Mouse (Mus musculus) layer of hippocampus, adult 8-10 months (tissue): ENCODE data around the gene Pip4k2c. TPM values are rescaled to one million over a fixed set of nuclear protein-coding genes. Genes with fewer than 3 reads are reported as not detected.
"Not testable (repeated sequence)": the region's sequence is repeated elsewhere in the genome, so short reads cannot be mapped to it uniquely, and the experiment has no call there.

ENCODE experiments used
- DNase-seq, 2 experiments: peaks; one replicate each; pipeline ENCODE4 v3.0.0; 2022; ENCODE audit warnings: low spot score in 2 of 2
- total RNA-seq, 4 experiments: library from RNA; stranded (reverse); gene quantifications; 2 replicates each; pipeline ENCODE4 v1.2.4; 2022

Gene Pip4k2c
- total RNA-seq, 4 experiments from 2014 or later: 95.0 to 107 (median 98.9) TPM

DNA sequence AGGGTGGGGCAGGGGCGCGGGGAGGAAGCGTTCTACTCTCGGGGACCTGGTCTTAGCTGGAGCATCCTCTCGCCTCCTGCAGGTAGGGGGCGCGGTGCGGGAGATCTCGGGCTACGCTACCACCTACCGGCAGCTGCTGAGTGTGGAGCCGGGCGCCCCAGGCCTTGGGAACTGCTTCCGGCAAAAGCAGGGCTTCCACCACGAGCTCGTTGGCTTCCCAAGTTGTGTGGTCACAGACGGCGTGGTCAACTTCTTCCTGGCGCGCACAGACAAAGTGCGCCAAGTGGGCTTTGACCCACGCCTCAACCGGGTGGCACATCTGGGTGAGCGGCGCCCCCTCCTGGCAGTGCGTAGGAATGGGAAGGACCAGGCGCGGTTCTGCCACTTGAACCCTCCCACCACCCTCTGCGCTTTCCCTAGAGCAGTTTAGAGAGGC, 40.5 kb downstream of the Pip4k2c start:
- DNase-seq: peak; percentile 39 to 66

DNA sequence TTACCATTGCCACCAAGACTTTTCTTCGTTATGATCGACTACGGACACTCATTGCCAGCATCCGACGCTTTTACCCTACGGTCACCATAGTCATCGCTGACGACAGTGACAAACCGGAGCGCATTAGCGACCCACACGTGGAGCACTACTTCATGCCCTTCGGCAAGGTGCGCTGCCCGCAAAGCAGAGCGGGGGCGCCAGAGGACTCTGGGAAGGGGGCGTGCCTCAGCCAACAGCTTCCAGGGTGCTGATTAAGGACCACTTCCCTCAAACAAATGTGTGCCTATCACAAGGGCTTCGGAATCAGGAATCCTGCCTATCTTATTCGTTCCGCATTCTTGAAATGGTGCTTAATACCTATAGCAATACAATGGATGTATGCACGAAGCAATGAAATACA, 41.4 kb downstream of the Pip4k2c start:
- no peak for DNase-seq

DNA sequence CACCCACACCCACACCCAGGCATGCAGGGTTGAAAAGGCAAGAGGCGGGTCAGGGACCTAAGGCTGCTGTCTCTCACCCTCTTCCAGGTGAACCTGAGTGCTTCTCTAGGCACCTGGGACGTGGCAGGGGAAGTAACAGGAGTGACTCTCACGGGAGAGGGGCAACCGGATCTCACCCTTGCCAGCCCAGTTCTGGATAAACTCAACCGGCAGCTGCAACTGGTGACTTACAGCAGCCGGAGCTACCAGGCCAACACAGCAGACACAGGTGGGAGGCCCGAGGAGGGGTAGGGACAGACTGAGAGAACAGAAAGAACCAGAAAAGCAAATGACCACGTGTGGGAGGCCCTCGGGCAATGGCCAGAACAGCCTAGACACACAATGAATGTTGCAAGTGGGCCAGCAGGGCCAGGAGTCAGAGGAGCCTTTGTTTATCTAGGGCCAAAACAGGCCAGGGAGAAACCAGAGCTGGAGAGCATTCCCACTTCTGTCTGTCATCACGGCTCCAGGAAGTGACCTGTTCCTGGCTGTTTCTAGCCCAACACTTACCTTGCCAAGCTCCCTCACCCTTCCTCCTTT, 43.7 kb downstream of the Pip4k2c start:
- DNase-seq: peak in 1 of 2 experiments; percentile 13

DNA sequence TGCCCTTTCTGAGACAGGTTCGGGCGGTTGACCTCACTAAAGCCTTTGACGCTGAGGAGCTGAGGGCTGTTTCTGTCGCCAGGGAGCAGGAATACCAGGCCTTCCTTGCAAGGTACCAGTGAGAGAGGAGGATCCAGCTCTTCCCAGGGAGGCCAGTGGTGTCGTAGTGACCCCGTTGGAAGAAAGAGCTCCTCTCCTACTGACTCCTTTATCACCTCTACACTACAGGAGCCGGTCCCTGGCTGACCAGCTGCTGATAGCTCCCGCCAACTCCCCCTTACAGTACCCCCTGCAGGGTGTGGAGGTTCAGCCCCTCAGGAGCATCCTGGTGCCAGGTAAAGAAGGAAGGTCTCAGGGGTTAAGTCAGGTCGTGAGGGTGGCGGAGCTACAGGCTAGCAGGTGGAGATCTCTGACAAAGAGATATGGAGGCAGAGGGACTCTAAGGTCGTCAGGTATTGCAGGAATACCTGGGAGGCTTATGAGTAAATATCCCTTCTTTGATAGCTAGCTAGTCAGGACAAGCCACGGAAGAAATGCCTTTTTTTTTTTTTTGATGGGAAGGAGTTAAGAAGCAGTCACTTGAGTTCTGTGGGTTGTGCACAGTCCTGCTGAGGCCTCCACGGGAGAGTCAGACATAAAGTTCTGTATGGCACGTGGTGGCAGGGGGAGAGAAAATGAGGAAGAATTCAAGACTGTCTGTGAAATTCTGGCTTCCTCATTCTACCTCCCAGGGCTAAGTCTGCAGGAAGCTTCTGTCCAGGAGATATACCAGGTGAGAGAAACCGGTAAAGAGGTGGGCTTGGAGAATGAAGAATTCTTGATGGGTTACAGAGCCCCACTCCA, 44.4 kb downstream of the Pip4k2c start:
- DNase-seq: peak in 1 of 2 experiments; percentile 9

DNA sequence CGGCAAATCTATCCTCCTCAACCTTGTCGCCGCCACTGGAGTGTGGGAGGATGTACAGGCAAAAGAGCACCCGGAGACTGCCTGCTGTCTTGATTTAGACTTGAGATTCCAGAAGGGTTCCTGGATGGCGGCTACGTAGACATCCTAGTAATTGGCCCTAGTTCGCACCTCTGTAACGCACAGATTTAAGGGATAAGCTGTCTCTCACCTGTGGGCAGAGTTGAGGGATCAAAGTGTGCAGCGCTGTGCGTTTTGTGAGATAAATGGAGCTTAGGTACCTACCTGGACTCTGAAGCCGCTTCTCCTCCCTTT, 45.0 kb downstream of the Pip4k2c start:
- DNase-seq: no peak

GRCm38 (mm10) chr10:127165654-127166403, 45.6 kb downstream of the Pip4k2c start:
- DNase-seq: no peak

GRCm38 (mm10) chr10:127165354-127165653, 46.1 kb downstream of the Pip4k2c start:
- DNase-seq: no peak

DNA sequence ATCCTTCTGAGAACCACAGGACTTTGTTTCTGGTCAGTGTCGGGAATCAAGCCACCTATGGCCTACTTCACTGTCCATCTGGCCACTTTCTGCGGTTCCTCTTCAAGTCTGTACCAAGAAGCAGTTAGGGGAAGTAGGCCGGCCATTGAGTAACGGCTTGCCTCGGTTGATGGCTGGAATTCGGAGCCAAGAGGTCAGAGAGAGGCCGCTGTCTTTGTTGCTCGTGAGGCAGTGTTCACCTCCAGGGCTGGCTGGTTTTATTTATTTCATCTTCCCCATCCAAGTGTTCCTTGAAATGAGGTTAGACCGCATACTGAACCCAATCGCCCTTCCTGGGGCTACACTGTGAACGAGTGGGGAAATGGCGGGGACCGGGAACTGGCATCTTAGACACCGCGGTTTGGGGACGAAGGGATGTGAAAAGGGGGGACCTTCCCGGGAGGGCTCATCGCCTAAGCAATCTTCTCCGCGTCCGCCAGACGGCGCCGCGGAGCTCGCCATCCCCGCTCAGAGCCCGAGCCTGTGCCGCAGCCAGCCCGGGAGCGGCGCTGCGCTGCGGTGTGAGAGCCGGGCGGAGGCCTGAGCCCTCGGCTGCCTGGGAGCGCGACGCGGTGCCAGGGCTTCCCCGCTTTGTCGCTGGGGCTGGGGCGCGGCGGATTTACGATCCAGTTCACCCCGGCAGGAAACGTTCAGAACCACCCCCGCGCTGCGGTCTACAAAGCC, 46.6 kb downstream of the Pip4k2c start, which contains the start of gene B4galnt1:
B4galnt1 (plus strand) TSS at position 595 of the 723 bp plus-strand sequence.
- peak in 1 of 2 experiments; percentile 78 for DNase-seq

DNA sequence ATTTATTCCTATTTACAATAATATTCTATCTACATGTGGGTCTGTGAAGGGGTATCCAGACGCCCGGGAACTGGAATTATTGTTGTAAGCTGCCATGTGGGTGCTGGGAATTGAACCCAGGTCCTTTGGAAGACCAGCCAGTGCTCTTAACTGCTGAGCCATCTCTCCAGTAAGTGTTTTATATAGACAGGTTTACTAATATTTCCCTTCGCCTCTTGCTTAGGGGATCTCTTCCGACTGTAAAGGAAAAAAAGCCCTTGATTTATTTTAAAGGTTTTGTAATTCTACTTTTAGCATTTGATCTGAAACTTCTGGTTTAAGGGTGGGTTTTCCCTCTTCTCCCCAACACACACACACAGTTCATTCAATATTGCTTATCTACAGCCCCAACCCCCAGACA, 47.2 kb downstream of the Pip4k2c start:
- DNase-seq: no peak

- DNase-seq: not testable (repeated sequence)
Observed at GRCm38 (mm10) chr10:127162771-127163261, 48.6 kb downstream of the Pip4k2c start.

DNA sequence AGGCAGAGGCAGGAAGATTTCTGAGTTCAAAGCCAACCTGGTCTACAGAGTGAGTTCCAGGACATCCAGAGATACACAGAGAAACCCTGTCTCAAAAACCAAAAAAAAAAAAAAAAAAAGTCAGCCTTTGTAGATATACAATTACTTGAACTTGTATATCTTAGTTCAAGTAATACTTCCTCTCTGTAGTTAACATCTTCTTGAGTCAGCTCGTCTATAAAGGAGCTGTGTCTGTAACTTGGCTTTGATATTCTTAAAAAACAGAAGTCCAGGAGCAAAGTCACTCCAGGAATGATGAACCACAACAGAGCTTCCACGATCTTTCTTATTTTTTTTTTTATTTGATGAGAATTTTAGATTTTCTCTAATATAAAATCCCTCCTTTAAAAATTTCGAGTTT, 50.7 kb downstream of the Pip4k2c start:
- DNase-seq: no peak

- peak in 1 of 2 experiments; percentile 36 for DNase-seq
Observed at GRCm38 (mm10) chr10:127160081-127160480, 51.3 kb downstream of the Pip4k2c start.

DNA sequence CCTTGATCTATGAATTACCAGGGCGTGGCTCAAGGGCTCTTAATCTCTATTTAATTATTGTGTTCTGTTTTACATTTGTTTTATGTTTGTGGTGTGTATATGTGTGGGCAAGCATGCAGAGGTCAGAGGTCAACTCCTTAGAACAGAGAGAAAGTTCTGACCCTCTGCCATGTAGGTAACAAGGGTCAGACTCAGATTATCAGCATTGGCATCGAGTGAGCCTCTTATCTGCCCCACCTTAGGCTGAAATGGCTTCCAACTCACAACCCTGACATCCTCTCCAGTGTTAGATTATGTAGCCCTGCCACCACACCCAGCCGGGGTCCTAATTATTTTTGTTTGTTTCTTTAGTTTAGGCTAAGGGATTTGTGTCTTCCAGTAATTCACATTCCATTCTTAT, 52.9 kb downstream of the Pip4k2c start:
- no peak for DNase-seq

DNA sequence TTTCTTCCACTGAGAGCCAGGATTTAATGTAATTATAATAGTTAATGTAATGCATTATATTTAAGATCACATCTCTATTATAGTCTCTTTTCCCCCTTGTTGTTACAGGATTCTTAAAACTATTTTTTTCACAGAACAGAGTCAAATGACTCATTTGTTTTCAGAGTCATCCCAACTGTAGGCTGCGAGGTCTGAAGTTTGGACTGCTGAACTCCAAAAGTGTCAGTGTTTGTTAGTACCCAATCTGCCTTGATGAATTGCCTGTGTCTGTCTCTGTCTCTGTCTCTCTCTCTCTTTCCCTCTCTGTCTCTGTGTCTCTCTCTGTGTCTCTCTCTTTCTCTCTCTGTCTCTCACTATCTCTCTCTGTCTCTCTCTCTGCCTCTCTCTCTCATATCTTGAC, 54.9 kb downstream of the Pip4k2c start:
- no peak for DNase-seq

- DNase-seq: no peak
Observed at GRCm38 (mm10) chr10:127156089-127156488, 55.3 kb downstream of the Pip4k2c start.

DNA sequence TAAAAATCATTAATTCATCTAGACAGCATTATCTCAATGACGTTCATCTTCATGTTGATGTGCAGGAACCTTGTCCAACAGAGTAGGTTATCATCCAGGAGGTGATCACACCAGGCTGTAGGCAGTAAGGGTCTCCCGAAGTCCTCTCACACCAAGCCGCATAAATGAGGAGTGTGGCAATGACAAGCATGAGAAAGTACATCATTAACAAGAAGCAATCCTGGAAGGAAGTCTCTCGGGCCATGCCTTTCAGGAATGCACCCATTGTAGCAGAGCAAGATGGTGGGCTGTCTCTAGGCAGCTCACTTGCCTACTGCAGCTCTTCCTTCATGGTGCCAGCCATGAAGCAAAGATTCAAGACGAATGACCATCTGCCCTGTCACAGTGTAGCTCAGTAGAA, 56.7 kb downstream of the Pip4k2c start:
- DNase-seq: no peak

- no peak for DNase-seq
Observed at GRCm38 (mm10) chr10:127154241-127154640, 57.1 kb downstream of the Pip4k2c start.

GRCm38 (mm10) chr10:127153323-127153722, 58.1 kb downstream of the Pip4k2c start:
- DNase-seq: no peak

GRCm38 (mm10) chr10:127152556-127152955, 58.8 kb downstream of the Pip4k2c start:
- not testable (repeated sequence) for DNase-seq

GRCm38 (mm10) chr10:127151233-127151632, 60.2 kb downstream of the Pip4k2c start:
- not testable (repeated sequence) for DNase-seq

GRCm38 (mm10) chr10:127150471-127150872, 60.9 kb downstream of the Pip4k2c start:
- no peak for DNase-seq
